Mouse (Mus musculus) adrenal gland, adult 18-20 months (tissue): ENCODE measurements at regions not wholly inside any gene's neighbourhood (a gene's known extent, or its start where the extent isn't known, plus 50 kb on each side); places are given as distances from the start of the nearest gene placed in this dataset.

Experiments
- microRNA-seq, 2 experiments: library from miRNA; unstranded; fragments of <30 nt; microRNA quantifications; one replicate each; pipeline ENCODE4 v1.2.0; 2021; ENCODE audit warnings: borderline number of aligned reads in 2 of 2

Small RNA genes in the stretch of these regions (microRNA-seq; reads per million reads assigned to microRNA genes)
- gene Gm22802 = 0 reads per million in 2 experiments
